Mouse (Mus musculus) lung, postnatal 14 days (tissue): Measurements from ENCODE around the gene Coq7.

Experiments used
- DNase-seq: peaks from one replicate; pipeline ENCODE4 v3.0.0; 2021

Gene Coq7

DNA sequence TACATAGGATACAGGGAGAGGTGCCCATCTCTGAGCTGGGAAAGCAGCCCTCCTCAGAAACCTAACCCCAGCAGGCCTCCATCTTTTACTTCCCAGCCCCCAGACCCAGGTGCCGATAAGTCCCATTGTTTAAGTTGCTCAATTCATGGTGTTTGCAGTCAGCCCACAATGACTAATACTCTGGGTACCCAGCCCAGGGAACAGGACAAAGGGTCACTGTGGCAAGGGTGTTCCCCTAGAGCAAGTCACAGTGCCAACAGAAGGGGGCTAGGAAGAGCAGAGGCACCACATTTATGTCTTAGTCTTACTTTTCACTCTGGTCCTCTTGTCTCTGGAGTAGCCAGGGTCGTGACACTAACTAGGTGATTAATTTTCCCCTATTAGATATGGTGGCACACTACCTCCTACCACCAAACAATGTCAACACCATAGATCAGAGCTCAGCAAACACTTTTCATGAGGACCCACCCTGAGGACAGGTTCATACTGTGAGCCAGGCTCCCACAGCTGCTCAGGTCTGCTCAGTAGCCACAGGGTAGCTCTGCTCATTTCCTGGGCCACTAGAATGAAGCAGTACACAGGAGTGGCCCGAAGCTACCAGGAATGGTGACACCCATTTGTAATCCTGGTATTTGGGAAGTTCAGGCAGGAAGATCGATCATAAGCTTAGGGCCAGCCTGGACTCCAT lies 38.1 kb downstream of the Coq7 start:
- DNase-seq = no peak

DNA sequence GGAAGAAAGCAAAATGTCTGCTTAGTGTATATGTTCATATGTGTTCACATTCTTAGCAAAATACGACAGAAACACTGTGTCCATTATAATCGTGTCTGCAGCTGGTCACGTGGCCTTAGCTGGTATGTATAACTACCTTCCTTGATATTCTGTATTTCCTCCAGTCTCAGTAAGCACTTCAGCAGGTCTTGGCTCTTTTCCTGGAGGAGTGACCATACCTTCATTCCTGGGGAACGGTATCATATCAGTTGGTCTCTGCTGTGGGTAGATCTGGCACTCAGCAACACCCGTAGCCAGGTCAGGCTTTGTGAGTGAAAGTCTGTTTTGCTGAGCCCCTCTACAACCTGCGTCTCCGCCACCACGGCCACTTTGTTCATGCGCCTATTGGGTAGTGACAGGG lies 39.3 kb downstream of the Coq7 start:
- peak; percentile 48 for DNase-seq

DNA sequence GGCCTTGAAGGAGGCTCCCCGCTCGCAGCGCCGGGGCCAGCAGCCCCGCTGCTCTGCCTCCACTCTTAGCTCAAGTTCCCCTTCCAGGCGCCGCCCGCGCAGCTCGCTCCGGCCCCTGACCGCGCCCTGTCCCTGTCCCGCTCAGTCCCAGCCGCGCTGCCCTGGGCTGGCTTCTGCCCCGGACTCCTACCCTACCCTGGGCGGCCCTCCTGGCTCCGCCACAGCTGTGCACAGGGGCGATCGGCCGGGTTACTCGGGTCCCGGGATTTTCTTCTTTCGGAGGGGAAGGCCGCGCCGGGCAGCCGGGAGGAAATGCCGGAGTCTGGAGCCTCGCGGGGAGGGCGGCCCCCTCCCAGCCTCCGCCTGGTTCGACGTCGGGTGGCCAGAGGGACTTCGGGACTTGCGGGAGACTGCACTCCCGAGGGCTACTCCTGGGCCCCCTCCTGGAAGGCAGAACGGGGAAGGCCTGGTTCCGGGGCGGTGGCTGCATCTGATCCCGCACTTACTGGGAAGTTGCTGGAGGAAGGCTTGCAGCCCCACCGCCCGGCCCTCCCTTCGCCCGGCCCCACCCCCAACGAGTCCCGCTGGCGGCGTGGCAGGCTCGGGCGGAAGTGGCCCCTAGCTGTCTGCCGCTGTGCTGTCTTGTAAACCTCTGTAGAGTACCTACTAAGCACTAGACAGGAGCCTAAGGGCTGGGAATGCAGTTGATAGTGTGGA lies 41.6 kb downstream of the Coq7 start, which contains the start of gene Itpripl2:
Itpripl2 (minus strand) TSS at position 545 of the 717 bp plus-strand sequence.
- DNase-seq = peak; percentile 90

DNA sequence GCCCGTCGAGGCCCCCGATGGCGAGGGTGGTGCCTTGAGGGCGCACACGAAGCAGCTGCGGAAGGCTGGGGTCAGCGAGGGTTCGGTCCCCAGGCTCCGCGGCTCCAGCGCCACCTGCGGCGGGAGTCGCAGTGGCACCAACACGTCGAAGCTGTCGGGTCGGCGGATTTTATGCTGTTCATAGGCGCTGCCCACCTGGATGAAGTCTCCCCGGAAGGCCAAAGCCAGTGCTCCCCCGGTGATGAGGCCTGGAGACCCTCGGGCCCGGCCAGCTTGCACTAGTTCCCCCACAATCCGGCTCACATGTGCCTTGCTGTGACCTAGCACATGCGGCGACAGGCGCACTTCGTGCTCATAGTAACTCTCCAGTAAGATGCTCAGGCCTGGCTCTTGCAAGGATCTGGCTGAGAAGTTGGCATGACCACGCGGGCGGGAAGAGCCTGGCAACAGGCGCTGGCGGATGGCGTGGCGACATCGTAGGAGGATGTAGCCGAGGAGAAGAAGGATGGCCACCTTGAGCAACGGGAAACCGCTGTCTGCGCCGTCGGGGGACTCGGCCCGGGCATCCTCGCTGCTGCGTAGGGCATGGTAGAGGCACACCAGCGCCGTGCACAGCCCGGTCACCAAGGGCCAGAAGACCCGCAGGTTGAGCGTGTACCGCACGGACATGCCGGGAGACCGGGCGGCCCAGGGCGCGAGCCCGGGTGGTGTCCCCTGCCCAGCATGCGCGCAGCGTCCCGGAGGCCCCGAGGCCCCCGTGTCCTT lies 42.3 kb downstream of the Coq7 start:
- peak; percentile 51 for DNase-seq

DNA sequence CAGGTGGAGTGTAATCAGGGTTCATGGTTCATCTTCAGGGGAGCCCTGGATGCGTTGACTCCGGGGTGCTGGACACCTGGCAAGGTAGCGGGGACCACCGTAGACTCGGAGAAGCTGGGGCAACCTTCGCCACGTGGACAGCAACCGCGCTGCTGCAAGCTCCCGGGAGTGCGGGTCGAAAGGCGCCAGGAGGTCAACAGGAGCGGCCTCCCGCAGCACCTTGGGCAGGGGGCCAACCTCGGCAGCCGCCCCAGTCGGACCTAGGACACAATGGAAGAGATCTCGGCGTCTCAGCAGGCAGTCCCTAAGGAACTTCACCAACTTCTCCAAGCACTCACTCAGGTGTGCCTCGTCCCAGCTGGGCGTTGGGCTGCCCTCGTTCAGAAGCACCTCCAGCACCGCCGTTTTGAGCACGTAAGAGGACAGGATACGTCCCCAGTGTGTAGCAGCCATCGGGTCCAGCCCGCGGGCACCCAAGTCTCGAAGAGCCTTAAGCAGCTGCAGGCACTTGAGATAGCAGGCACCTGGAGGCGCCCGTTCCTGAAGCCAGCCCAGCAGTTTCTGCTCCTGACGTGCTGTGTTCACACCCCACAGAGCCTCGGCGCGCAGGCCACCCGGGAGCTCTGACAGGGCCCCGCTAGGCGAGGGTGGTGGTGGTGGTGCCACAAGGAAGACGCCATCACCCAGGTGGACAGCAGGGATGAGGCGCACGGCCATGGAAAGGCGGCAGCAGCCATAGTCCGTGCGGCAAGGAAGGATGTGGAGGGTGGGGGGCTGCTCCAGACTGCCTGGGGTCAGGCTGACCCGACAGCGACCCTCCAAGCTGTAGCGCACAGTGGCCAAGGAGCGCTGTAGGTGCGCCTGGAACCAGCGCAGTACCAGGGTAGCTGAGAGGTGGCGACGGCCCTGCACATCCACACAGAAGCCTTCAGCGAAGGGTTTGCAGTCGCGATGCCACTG lies 43.2 kb downstream of the Coq7 start:
- no peak for DNase-seq

DNA sequence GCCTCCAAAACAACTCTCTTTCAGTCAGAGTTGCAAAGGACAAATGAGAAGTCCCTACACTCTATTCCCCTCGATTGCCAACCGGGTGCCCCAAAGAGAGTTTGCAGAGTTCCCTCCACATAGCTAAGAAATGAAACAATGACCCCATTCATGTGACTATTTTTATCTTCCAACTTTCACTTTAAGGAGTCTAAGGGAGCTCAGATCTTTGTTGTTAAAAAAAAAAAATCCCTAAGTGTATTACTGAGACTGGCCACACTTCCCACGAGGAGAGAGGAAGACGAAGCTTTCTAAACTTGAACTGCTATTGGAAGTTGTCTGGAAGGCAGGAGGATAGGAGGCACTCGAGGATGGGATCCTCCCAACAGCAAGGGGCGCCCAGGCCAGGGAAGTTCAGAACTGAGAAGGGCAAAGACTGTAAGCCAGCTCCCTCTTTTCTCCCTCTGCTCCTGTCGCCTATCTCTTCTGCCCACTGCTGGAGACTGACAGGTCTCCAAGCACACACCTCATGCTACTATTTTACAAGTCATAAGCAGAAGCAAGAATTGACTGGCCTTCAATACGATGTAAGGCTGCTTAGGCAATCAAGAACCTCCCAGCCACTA lies 45.0 kb downstream of the Coq7 start:
- no peak for DNase-seq

DNA sequence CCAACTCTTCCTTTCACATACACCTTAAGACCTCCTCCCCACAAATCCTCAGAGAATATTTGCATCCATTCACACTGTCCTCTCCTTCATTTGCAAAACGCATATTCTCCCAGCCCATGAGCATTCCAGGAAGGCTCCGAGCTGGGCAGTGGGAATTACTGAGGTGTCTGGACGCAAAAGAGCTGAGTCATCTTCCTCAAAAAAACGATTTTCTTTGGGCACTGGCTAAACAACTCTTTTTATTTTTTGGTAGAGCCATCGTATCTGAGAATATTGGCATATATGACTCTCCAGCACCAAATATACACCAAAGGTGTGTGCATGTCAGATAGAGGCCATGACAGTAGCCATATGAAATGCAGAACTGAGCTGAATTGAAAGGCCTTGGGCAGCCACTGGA lies 46.2 kb downstream of the Coq7 start:
- no peak for DNase-seq

DNA sequence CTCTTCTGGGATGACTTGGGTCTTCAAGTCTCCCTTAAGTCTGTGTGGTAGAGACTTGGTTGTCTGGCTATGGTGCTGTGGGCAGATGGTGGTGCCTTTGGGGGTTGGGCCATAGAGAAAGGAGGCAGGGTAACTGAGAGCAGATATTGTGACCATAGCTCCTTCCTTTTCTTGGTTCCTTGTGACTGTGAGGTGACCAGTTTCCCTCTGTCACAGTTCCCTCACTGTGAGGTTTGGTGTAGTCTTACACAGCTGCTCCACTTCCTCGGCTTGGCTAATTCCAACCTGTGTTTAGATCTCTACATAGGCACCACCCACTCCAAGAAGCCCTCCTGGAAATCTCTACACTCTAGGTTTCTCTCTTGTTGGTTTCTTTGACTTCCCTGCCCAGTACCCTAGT lies 49.2 kb downstream of the Coq7 start:
- DNase-seq = no peak

DNA sequence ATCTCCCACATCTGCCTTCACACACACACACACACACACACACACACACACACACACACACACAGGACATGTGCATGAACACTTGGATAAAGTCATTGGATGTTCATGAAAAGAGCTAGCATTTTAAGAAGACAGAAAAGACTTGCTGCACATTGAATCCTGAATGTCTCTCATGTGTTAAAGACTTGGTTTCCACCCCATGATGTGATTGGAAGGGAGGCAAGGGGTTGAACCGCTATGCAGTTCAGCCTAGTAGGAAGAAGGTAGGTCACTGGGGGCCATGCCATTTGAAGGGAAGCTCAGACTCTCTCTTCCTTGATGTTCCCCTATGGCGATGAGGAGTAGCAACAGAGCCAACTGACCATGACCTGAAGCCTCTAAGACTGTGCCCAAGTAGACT lies 51.2 kb downstream of the Coq7 start:
- no peak for DNase-seq

DNA sequence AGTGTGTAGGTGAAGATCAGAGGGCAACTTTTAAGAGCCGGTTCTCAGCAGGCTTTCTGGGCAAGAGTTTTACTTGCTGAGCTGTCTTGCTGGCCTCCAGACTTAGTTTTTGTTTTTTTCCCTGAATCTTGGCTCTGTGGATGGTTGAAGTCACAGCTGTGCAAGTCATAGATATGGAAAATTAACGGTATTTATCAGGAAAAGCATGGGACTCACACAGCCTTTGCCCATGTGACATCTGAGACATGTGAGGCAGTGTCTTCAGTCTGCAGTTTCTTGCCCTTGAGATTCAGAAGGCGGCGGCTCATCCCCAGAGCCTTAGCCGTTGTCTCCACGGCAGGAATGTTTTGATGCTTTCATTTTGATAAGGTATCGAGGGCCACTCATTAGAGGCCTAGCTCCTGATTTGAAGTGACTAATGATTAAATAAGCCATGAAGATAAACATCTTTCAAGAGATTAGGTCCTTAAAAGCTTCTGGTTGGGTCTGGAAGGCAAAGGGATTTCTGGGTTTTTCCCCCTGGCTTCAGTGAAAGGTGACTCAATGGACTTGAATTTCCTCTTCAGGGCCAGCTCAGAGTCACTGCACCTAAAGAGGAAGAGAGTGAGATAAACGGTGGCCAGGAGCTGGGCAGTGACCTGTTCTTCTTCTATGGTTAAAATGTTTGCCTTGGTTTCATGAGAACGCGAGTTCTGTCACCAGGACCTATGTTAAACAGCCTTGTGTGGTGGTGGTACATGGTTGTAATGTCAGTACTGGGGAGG lies 51.9 kb downstream of the Coq7 start:
- no peak for DNase-seq

DNA sequence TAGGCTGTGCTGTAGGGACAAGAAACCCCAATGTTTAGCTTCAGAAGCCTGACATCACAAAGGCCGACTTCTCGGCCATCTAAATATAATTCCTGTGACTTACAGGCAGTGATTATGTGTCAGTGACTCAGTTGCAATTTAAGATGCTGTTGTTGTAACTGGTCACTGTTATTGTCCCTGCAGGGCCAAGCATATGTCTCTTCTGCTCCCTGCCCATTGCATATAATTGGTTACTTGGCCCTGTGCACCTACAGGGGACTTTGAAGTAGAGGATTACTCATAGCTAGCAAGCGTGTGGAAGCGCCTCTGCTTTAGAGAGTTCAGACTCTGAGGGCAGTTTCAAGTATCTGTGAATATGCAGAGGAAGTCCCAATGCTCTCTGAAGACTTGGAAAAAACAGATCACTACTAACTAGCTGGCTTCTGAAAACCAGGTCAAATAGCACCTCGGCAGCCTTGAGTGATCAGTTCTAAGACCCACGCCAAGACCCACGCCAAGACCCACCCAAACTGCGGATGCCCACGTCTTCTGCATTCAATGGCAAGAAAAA lies 52.9 kb downstream of the Coq7 start:
- DNase-seq = no peak

DNA sequence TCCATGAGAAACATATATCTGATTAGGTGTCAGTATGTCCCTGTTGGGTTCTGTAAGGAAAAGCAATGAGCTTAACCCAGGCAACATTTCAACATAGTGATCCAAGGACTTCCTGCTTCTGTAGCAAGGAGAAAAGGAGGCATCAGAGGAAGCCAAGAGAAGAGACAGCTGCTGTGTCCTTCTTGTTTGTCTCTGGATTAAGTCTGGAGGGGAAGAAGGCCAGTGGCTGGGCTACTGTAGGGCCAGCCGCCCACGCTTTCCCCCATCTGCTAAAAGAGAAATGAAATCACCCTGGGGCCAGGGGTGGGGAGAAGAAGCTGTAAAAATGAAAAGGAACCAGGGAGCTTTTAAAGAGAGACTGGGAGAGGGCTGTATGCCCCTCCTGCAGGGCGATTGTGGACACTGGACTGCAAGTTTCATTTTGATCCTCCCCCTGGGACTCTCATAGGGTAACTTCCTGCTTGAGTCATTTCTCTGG lies 54.3 kb downstream of the Coq7 start:
- peak; percentile 50 for DNase-seq

DNA sequence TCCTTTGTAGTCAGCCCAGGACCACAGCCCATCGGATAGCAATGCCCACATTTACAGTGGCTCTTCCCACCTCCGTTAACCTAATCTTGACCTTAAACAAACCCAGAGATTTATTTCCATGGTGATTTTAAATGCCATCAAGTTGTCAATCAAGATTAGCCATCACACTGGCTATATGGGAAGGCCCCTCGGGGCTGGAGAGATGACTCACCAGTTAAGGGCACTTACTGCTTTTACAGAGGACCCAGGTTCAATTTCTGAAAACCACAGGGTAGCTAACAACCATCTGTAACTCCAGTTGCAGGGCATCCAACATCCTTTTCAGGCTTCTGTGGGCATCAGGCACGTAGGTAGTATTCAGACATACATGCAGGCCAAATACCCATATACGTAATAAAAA lies 56.7 kb downstream of the Coq7 start:
- DNase-seq = no peak

DNA sequence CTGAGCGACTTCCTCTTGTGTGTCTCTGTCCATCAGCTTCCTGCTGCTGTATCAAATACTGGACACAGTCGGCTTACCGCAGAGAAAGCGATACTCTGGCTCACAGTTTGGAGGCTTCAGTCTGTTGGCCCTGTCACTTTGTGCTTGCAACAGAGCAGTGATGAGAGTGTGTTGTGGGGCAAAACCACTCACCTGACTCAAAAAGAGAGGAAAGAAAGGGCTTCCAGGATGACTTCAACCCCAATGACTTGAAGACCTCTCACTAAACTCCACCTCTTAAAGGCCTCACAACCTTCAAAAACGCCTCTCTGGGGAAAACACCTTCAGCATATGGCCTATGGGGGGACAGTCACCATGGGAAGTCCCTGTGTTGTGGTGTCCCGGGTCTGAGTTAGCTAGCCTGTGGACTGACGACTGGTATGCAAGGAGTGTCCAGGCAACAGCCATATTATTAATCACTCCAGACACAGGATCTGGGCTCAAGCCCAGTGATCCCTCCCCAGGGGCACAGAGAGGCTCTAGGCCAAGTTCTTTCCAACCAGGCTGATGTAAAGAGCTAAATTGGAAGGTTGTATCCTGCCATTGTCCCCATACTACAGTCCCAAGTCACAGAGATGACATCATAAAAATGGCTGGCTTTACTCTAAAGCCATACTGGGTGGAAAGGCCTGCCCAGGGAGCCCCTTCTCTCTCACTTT lies 58.0 kb downstream of the Coq7 start:
- no peak for DNase-seq

DNA sequence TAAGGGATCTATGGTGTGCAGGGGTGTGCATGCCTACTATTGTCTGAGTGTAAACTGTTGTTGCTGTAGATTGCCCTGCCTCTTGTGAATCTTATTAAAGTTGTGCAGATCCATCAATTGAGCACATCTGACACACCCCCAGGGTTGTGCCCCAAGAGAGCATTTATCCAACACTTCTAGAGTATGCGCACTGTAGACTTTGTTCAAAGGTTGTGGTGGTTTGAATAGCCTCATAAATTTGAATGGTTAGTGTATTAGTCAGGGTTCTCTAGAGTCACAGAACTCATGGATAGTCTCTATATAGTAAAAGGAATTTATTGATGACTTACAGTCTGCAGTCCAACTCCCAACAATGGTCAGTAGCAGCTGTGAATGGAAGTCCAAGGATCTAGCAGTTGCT lies 60.3 kb downstream of the Coq7 start:
- DNase-seq = no peak

DNA sequence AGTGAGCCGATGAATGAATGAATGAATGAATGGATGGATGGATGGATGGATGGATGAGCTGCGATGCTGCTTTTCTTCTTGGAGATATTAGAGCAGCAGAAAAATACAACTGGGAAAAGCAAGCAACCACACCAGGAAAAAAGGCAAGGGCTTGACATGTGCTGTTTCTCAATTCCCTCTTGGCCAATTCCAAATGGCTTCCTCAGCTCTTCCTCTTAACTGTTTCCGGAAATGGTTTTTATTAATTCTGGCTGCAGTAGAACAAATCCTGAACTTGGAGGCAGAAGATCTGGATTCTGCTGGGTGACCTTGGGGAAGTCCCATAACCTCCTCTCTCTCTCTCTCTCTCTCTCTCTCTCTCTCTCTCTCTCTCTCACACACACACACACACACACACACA lies 65.1 kb downstream of the Coq7 start:
- DNase-seq = no peak

DNA sequence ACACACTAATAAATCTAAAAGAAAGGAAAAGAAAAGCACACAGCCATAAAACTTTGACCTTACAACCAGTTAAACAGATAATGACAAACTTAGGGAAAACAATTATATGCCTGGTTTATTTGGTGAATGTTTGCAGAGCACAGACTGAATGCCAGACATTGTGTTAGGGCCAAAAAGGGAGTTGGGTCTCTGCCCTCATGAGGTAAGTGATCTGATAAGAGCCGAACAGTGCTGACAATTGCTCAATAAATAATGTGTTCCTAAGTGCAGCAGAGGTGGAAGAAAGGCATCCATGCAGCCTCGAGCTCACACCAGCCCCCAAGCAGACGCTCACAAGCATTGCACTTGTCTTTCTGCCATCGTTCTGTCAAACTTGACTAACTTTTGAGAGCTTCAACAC lies 68.7 kb downstream of the Coq7 start:
- DNase-seq = peak; percentile 47

DNA sequence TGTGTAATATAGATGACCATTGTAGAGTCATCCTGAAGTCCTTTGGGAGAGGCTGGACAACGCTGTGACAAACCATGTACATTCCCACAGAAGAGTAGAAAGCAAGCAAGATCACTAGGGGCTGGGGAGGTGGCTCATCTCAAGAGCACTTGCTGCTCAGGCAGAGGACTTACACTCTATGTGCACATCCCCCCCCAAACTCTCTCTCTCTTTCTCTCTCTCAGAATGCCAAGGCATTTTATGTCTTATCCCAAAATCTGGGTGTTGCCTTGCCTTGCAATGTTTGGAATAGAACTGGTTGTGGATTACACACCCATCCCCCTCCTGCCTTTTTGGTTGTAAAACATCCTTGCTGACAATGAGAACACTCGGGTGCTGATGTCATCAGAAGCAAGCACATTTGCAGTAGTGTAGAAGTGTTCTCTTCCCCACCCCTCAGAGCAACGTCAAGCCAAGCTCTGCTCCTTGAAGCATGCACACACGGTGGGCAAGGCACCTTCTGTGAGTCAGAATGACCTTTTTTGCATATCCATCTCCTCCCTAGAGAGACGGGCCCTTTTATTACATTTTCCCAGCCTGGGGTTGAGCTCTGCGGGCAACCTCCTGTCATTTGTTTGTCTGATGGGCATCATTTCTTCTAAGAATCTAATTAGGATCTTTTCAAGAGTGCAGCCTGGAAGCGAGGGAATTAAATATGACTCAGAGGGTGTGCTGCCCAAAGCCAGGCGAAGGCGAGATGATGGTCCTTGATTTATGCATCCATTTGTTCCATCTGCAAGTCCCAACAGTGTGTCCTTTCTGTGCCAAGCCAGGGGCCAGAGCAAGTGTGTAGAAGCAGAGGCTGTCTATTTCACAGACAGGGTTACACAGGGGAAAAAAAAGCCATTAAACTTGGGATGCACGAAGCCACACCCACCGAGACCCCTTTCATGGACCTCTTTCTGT lies 70.1 kb downstream of the Coq7 start:
- DNase-seq = no peak
